Mouse (Mus musculus) MEL (cell line): Measurements from ENCODE around the gene Sh3bp4. TPM values are rescaled to one million over a fixed set of nuclear protein-coding genes. Genes with fewer than 3 reads are reported as not detected.

Experiments used
- DNase-seq: peaks from one replicate; pipeline ENCODE4 v3.0.0; 2011; ENCODE audit warnings: low read depth, low spot score
- H3K27ac ChIP-seq: 2 replicates; pipeline ENCODE4 v1.5.1; 2012; ENCODE audit warnings: low read depth, mild to moderate bottlenecking, control low read depth, low read length, moderate library complexity; ENCODE audit not compliant: control insufficient read depth
- H3K27me3 ChIP-seq, 2 experiments: fragments of 150-350 bp in 1 of 2; sonication (generic) in 1 of 2; 2 replicates each; pipeline ENCODE4 v1.6.1; 2012; ENCODE audit warnings: low read length in 2 of 2, mild to moderate bottlenecking in 2 of 2, improper control_type of control experiment in 1 of 2, moderate library complexity in 1 of 2; ENCODE audit not compliant: insufficient read depth in 2 of 2, control insufficient read depth in 1 of 2
- H3K36me3 ChIP-seq, 2 experiments: 2 replicates each; pipeline ENCODE4 v1.6.1; 2012 to 2014; ENCODE audit warnings: low read length in 2 of 2, improper control_type of control experiment in 1 of 2, inconsistent platforms in 1 of 2, mild to moderate bottlenecking in 1 of 2; ENCODE audit not compliant: insufficient read depth in 2 of 2, control insufficient read depth in 1 of 2
- H3K4me1 ChIP-seq, 2 experiments: fragments of 150-350 bp in 1 of 2; sonication (generic) in 1 of 2; 2 replicates each; pipeline ENCODE4 v1.6.1; 2012; ENCODE audit warnings: low read length in 2 of 2, improper control_type of control experiment in 1 of 2, mild to moderate bottlenecking in 1 of 2; ENCODE audit not compliant: insufficient read depth in 2 of 2, control insufficient read depth in 1 of 2
- H3K4me3 ChIP-seq, 2 experiments: fragments of 150-350 bp in 1 of 2; sonication (generic) in 1 of 2; 2 replicates each; pipeline ENCODE4 v1.5.1; 2012; ENCODE audit warnings: low read depth in 2 of 2, low read length in 2 of 2, mild to moderate bottlenecking in 2 of 2, moderate library complexity in 2 of 2, control low read depth in 1 of 2, improper control_type of control experiment in 1 of 2; ENCODE audit not compliant: control insufficient read depth in 1 of 2, insufficient read depth in 1 of 2
- H3K79me2 ChIP-seq: 2 replicates; pipeline ENCODE4 v1.6.1; 2012; ENCODE audit warnings: mild to moderate bottlenecking, low read length, moderate library complexity; ENCODE audit not compliant: control insufficient read depth, poor library complexity, insufficient read depth
- H3K9ac ChIP-seq: 2 replicates; pipeline ENCODE4 v1.6.1; 2012; ENCODE audit warnings: low read depth, mild to moderate bottlenecking, control low read depth, low read length, moderate library complexity; ENCODE audit not compliant: control insufficient read depth, poor library complexity, severe bottlenecking
- H3K9me3 ChIP-seq: fragments of 150-350 bp; sonication (generic); replicated peaks from 2 replicates; pipeline ENCODE4 v1.6.1; 2012; ENCODE audit warnings: mild to moderate bottlenecking, low read length, improper control_type of control experiment, moderate library complexity; ENCODE audit not compliant: insufficient read depth
- BHLHE40 ChIP-seq: IDR thresholded peaks from 2 replicates; pipeline ENCODE4 v1.6.1; 2012; ENCODE audit warnings: low read depth, mild to moderate bottlenecking, inconsistent platforms, low read length, improper control_type of control experiment, borderline replicate concordance
- CHD1 ChIP-seq: IDR thresholded peaks from 2 replicates; pipeline ENCODE4 v1.6.1; 2012; ENCODE audit warnings: low read depth, mild to moderate bottlenecking, inconsistent platforms, low read length, improper control_type of control experiment
- CHD2 ChIP-seq: IDR thresholded peaks from 2 replicates; pipeline ENCODE4 v1.6.1; 2011; ENCODE audit warnings: low read length, improper control_type of control experiment
- CTCF ChIP-seq, 3 experiments: IDR thresholded peaks in 2 of 3; conservative IDR thresholded peaks in 1 of 3; 2 replicates each; pipeline ENCODE4 v1.5.1; 2011 to 2012; ENCODE audit warnings: low read length in 3 of 3, low read depth in 2 of 3, mild to moderate bottlenecking in 2 of 3, improper control_type of control experiment in 1 of 3, inconsistent platforms in 1 of 3, mixed read lengths in 1 of 3, moderate library complexity in 1 of 3; ENCODE audit not compliant: control insufficient read depth in 1 of 3, insufficient read depth in 1 of 3, poor library complexity in 1 of 3, severe bottlenecking in 1 of 3
- E2F4 ChIP-seq: IDR thresholded peaks from 2 replicates; pipeline ENCODE4 v1.6.1; 2011; ENCODE audit warnings: low read depth, low read length, improper control_type of control experiment, borderline replicate concordance
- ELF1 ChIP-seq: IDR thresholded peaks from 2 replicates; pipeline ENCODE4 v1.6.1; 2014; ENCODE audit warnings: low read depth, mild to moderate bottlenecking, inconsistent platforms, low read length, improper control_type of control experiment, moderate library complexity
- GATA1 ChIP-seq: IDR thresholded peaks from 2 replicates; pipeline ENCODE4 v1.6.1; 2011; ENCODE audit warnings: low read depth, low read length, improper control_type of control experiment
- HCFC1 ChIP-seq: IDR thresholded peaks from 2 replicates; pipeline ENCODE4 v1.6.1; 2012; ENCODE audit warnings: low read depth, mild to moderate bottlenecking, inconsistent platforms, low read length, improper control_type of control experiment, moderate library complexity
- KAT2A ChIP-seq: conservative IDR thresholded peaks from 2 replicates; pipeline ENCODE4 v1.6.1; 2012; ENCODE audit warnings: low read depth, low read length, improper control_type of control experiment, inconsistent platforms
- MAX ChIP-seq: IDR thresholded peaks from 2 replicates; pipeline ENCODE4 v1.6.1; 2011; ENCODE audit warnings: low read length, improper control_type of control experiment
- MAZ ChIP-seq: IDR thresholded peaks from 2 replicates; pipeline ENCODE4 v1.6.1; 2012; ENCODE audit warnings: low read depth, mild to moderate bottlenecking, inconsistent platforms, low read length, improper control_type of control experiment
- MXI1 ChIP-seq: IDR thresholded peaks from 2 replicates; pipeline ENCODE4 v1.6.1; 2011; ENCODE audit warnings: mild to moderate bottlenecking, low read depth, low read length, improper control_type of control experiment
- MYB ChIP-seq: IDR thresholded peaks from 2 replicates; pipeline ENCODE4 v1.6.1; 2011; ENCODE audit warnings: mild to moderate bottlenecking, low read depth, low read length, improper control_type of control experiment
- POLR2A ChIP-seq, 2 experiments: IDR thresholded peaks; 2 replicates each; pipeline ENCODE4 v1.6.1; 2011 to 2012; ENCODE audit warnings: low read length in 2 of 2, mild to moderate bottlenecking in 2 of 2, control low read depth in 1 of 2, improper control_type of control experiment in 1 of 2, low read depth in 1 of 2, moderate library complexity in 1 of 2; ENCODE audit not compliant: control insufficient read depth in 1 of 2, insufficient read depth in 1 of 2, poor library complexity in 1 of 2
- POLR2AphosphoS2 ChIP-seq: IDR thresholded peaks from 2 replicates; pipeline ENCODE4 v1.6.1; 2011; ENCODE audit warnings: low read length, improper control_type of control experiment
- RAD21 ChIP-seq: IDR thresholded peaks from 2 replicates; pipeline ENCODE4 v1.6.1; 2011; ENCODE audit warnings: mild to moderate bottlenecking, low read depth, low read length, improper control_type of control experiment
- RCOR1 ChIP-seq: IDR thresholded peaks from 2 replicates; pipeline ENCODE4 v1.6.1; 2012; ENCODE audit warnings: low read depth, mild to moderate bottlenecking, inconsistent platforms, low read length, improper control_type of control experiment
- SIN3A ChIP-seq: IDR thresholded peaks from 2 replicates; pipeline ENCODE4 v1.6.1; 2012; ENCODE audit warnings: low read length, improper control_type of control experiment, inconsistent platforms
- TBP ChIP-seq: IDR thresholded peaks from 2 replicates; pipeline ENCODE4 v1.8.0; 2011; ENCODE audit warnings: low read depth, low read length, improper control_type of control experiment
- TCF12 ChIP-seq: IDR thresholded peaks from 2 replicates; pipeline ENCODE4 v1.6.1; 2014; ENCODE audit warnings: low read depth, mild to moderate bottlenecking, inconsistent platforms, low read length, improper control_type of control experiment, moderate library complexity
- UBTF ChIP-seq: IDR thresholded peaks from 2 replicates; pipeline ENCODE4 v1.6.1; 2012; ENCODE audit warnings: low read depth, mild to moderate bottlenecking, inconsistent platforms, low read length, improper control_type of control experiment, moderate library complexity, borderline replicate concordance; ENCODE audit not compliant: insufficient read depth
- USF2 ChIP-seq, 2 experiments: IDR thresholded peaks; 2 replicates each; pipeline ENCODE4 v1.6.1; 2011 to 2012; ENCODE audit warnings: improper control_type of control experiment in 2 of 2, low read length in 2 of 2, borderline replicate concordance in 1 of 2, inconsistent platforms in 1 of 2, low read depth in 1 of 2, mild to moderate bottlenecking in 1 of 2; ENCODE audit not compliant: insufficient read depth in 1 of 2
- ZC3H11A ChIP-seq: IDR thresholded peaks from 2 replicates; pipeline ENCODE4 v1.6.1; 2012; ENCODE audit warnings: low read depth, mild to moderate bottlenecking, inconsistent platforms, low read length, improper control_type of control experiment
- ZKSCAN1 ChIP-seq: IDR thresholded peaks from 2 replicates; pipeline ENCODE4 v1.6.1; 2012; ENCODE audit warnings: low read depth, mild to moderate bottlenecking, inconsistent platforms, low read length, improper control_type of control experiment, moderate library complexity
- ZNF384 ChIP-seq: IDR thresholded peaks from 2 replicates; pipeline ENCODE4 v1.6.1; 2012; ENCODE audit warnings: low read depth, mild to moderate bottlenecking, inconsistent platforms, low read length, improper control_type of control experiment
- polyA plus RNA-seq, 2 experiments: library from polyadenylated mRNA; stranded (reverse) in 1 of 2; unstranded in 1 of 2; fragments of >175 nt in 1 of 2; fragments of >200 nt in 1 of 2; gene quantifications; 2 replicates each; pipeline versions ENCODE4 v1.2.1 to v1.2.4; 2012; ENCODE audit warnings: low replicate concordance in 2 of 2, low read depth in 1 of 2; ENCODE audit not compliant: insufficient read length in 2 of 2, insufficient read depth in 1 of 2, missing spikeins in 1 of 2
- total RNA-seq: library from RNA; depleted of rRNA; stranded (reverse); fragments of 300-350 nt; gene quantifications from 2 replicates; pipeline ENCODE4 v1.2.3, GENCODE M21; 2012

The Sh3bp4 gene
- total and polyA plus RNA-seq, 3 experiments: not detected

DNA sequence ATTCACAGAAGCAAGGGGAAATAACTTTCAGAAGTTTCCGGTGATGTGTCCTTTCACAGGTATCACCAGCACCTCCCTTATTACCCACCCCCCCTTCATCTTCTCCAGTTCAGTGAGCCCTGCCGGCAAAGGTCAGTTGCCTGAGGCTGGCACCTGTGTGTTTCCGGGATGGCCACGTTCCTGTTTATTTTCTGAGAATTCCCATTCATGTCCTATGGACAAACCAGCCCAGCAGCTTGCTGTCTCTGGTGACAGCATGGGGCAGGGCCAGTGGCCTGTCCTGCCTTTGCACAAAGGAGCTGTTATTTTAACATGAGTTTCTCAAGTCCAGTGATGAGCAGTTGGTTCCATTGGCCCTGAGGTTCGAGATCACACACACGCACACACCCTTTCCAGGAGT is 37.3 kb downstream of the Sh3bp4 start:
- no peaks in the 10 kb centered on the region for H3K36me3 ChIP-seq
- no peak overlapping the region for H3K9ac ChIP-seq
- no peaks in the 10 kb centered on the region for H3K79me2 ChIP-seq
- H3K27ac ChIP-seq: no peak overlapping the region
- H3K9me3 ChIP-seq: no peaks in the 10 kb centered on the region
- no peaks in the 10 kb centered on the region for H3K27me3 ChIP-seq
- no peak for TF ChIP-seq ZNF384
- no peak for TF ChIP-seq CHD1
- TF ChIP-seq TCF12: no peak
- TF ChIP-seq MXI1: no peak
- no peak for TF ChIP-seq UBTF
- no peak for TF ChIP-seq HCFC1
- no peak for TF ChIP-seq ZC3H11A
- no peak for TF ChIP-seq USF2 (IDR thresholded peaks at IDR 0.05; ENCODE audit: borderline replicate concordance in 1 of 2, insufficient read depth in 1 of 2, low read depth in 1 of 2, low read length in 2 of 2)
- no peak for TF ChIP-seq SIN3A
- TF ChIP-seq BHLHE40: no peak
- no peak for TF ChIP-seq CHD2
- TF ChIP-seq KAT2A: no peak
- no peak for TF ChIP-seq RCOR1
- no peak for TF ChIP-seq E2F4
- no peak for TF ChIP-seq ZKSCAN1
- TF ChIP-seq CTCF (IDR thresholded peaks at IDR 0.05 in 2 of 3, conservative IDR thresholded peaks at IDR 0.05 in 1 of 3; ENCODE audit: control insufficient read depth in 1 of 3, insufficient read depth in 1 of 3, low read depth in 2 of 3, low read length in 3 of 3, poor library complexity in 1 of 3, severe bottlenecking in 1 of 3): no peak
- H3K4me3 ChIP-seq: no peak overlapping the region
- no peaks in the 10 kb centered on the region for H3K4me1 ChIP-seq
- no peak for DNase-seq

DNA sequence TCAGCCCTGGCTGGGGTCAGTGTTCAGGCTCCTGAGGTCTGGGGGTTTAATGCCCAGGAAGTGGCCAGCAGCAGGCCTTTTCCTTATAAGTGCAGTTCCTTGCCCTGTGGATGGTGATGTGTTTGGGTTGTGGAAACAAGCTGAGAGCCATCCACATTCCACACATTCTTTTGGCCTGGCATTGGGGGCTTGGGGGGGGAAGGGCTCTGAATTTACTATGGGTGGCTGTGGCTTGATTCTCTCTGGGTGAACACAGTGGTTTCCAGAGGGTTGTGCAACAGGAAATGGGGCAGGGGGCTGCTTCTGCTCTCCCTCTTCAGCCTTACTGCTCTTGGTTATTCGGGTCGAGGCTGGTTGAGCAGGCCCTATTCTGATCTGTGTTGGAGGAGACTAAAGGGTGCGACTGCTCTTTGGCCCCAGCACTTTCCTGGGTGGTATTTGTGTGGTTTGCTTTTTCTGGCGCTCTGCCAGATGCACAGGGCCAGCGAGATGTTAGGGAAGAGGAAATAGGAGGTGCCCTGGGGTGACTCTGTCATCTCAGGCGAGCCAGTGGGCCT is 38.2 kb downstream of the Sh3bp4 start:
- no peak overlapping the region for H3K4me3 ChIP-seq
- no peak overlapping the region for H3K9ac ChIP-seq
- H3K36me3 ChIP-seq: no peaks in the 10 kb centered on the region
- H3K27me3 ChIP-seq: no peaks in the 10 kb centered on the region
- no peaks in the 10 kb centered on the region for H3K4me1 ChIP-seq
- H3K27ac ChIP-seq: no peak overlapping the region
- TF ChIP-seq POLR2AphosphoS2: no peak
- no peak for TF ChIP-seq TBP
- TF ChIP-seq ZNF384: no peak
- TF ChIP-seq POLR2A (IDR thresholded peaks at IDR 0.05; ENCODE audit: control insufficient read depth in 1 of 2, insufficient read depth in 1 of 2, low read depth in 1 of 2, low read length in 2 of 2, poor library complexity in 1 of 2): no peak
- no peak for TF ChIP-seq ELF1
- no peak for TF ChIP-seq RAD21
- no peak for TF ChIP-seq SIN3A
- no peak for TF ChIP-seq MAX
- TF ChIP-seq CHD1: no peak
- TF ChIP-seq HCFC1: no peak
- no peak for TF ChIP-seq E2F4
- no peak for TF ChIP-seq MAZ
- TF ChIP-seq GATA1: no peak
- TF ChIP-seq MYB: no peak
- no peaks in the 10 kb centered on the region for H3K79me2 ChIP-seq
- no peak for DNase-seq
- no peaks in the 10 kb centered on the region for H3K9me3 ChIP-seq
